Mouse (Mus musculus) thymus, adult 2 months (tissue): ENCODE results near the gene Pdzph1. TPM values are rescaled to one million over a fixed set of nuclear protein-coding genes. Genes with fewer than 3 reads are reported as not detected.

Experiments
- DNase-seq: peaks from one replicate; pipeline ENCODE4 v3.0.0; 2021
- H3K27ac ChIP-seq: fragments of 200-500 bp; 2 replicates; pipeline ENCODE4 v1.5.1; 2012; ENCODE audit warnings: low read length, control low read depth; ENCODE audit not compliant: control insufficient read depth, insufficient read depth
- H3K27me3 ChIP-seq: fragments of 200-500 bp; 2 replicates; pipeline ENCODE4 v1.6.1; 2012; ENCODE audit warnings: mild to moderate bottlenecking, low read length, moderate library complexity, mixed read lengths; ENCODE audit not compliant: control insufficient read depth, insufficient read depth
- H3K36me3 ChIP-seq: fragments of 200-500 bp; 2 replicates; pipeline ENCODE4 v1.6.1; 2012; ENCODE audit warnings: mild to moderate bottlenecking, low read length, moderate library complexity; ENCODE audit not compliant: control insufficient read depth, insufficient read depth
- H3K4me1 ChIP-seq: fragments of 200-500 bp; replicated peaks from 2 replicates; pipeline ENCODE4 v1.6.1; 2012; ENCODE audit warnings: low read length; ENCODE audit not compliant: control insufficient read depth, insufficient read depth
- H3K4me3 ChIP-seq: fragments of 200-500 bp; 2 replicates; pipeline ENCODE4 v1.5.1; 2012; ENCODE audit warnings: mild to moderate bottlenecking, low read length, control low read depth, moderate library complexity; ENCODE audit not compliant: control insufficient read depth, insufficient read depth
- CTCF ChIP-seq: fragments of 200-500 bp; IDR thresholded peaks from 2 replicates; pipeline ENCODE4 v1.5.1; 2012; ENCODE audit warnings: mild to moderate bottlenecking, control low read depth, low read length, moderate library complexity, borderline replicate concordance; ENCODE audit not compliant: control insufficient read depth, poor library complexity, insufficient read depth; ENCODE audit errors: extremely low read depth
- POLR2A ChIP-seq: fragments of 200-500 bp; IDR thresholded peaks from 2 replicates; pipeline ENCODE4 v1.6.1; 2012; ENCODE audit warnings: mild to moderate bottlenecking, low read length, control low read depth, moderate library complexity; ENCODE audit not compliant: control insufficient read depth, poor library complexity, insufficient read depth; ENCODE audit errors: extremely low read depth
- WGBS: fragments of 180-500 bp; shearing (Covaris S2); methylation state at CpG from one replicate; pipeline ENCODE4 v1.1.7; 2018; 5-methylcytosine and 5-hydroxymethylcytosine counted together
- polyA plus RNA-seq: library from polyadenylated mRNA; depleted of rRNA; stranded (reverse); fragments of >200 nt; gene quantifications from 2 replicates; pipeline ENCODE4 v1.2.3, GENCODE M21; 2012

Gene Pdzph1
- polyA plus RNA-seq, 1 experiment, result not detected

GRCm38 (mm10) chr17:59012421-59013090 is 21.4 kb upstream of the Pdzph1 start:
- TF ChIP-seq POLR2A, result no peak
- TF ChIP-seq CTCF, result no peak
- Histone ChIP-seq H3K36me3 (no peaks in the 10 kb centered on the region), H3K27me3 (no peaks in the 10 kb centered on the region), H3K4me3 (peak overlapping the region; percentile 62), H3K4me1 (no peaks in the 10 kb centered on the region), H3K27ac (no peak overlapping the region)
- WGBS, result 9% methylated on average over 15 of the region's 15 CpGs
- DNase-seq, result peak; percentile 2

- no peak overlapping the region for H3K27ac ChIP-seq
- H3K36me3 ChIP-seq, result no peaks in the 10 kb centered on the region
- TF ChIP-seq POLR2A (no peak), CTCF (no peak)
- H3K4me3 ChIP-seq, result no peak overlapping the region
- H3K4me1 ChIP-seq, result no peaks in the 10 kb centered on the region
- WGBS, result 92% methylated on average over 13 of the region's 13 CpGs
- H3K27me3 ChIP-seq, result no peaks in the 10 kb centered on the region
- no peak for DNase-seq
Measured at GRCm38 (mm10) chr17:59011546-59012307, 20.6 kb upstream of the Pdzph1 start.

GRCm38 (mm10) chr17:58973237-58973636 is 17.9 kb downstream of the Pdzph1 start:
- DNase-seq, result no peak
- Histone ChIP-seq H3K27me3 (no peaks in the 10 kb centered on the region), H3K4me3 (no peak overlapping the region), H3K4me1 (no peaks in the 10 kb centered on the region), H3K27ac (no peak overlapping the region), H3K36me3 (no peaks in the 10 kb centered on the region)
- WGBS, result 84% methylated on average over 5 of the region's 5 CpGs
- no peak for TF ChIP-seq POLR2A
- TF ChIP-seq CTCF, result no peak

GRCm38 (mm10) chr17:58959905-58960304 is 31.3 kb downstream of the Pdzph1 start:
- H3K27me3 ChIP-seq, result no peaks in the 10 kb centered on the region
- no peak overlapping the region for H3K4me3 ChIP-seq
- no peak overlapping the region for H3K27ac ChIP-seq
- WGBS, result 31% methylated on average over 3 of the region's 3 CpGs
- H3K4me1 ChIP-seq, result no peaks in the 10 kb centered on the region
- DNase-seq, result peak; percentile 1
- TF ChIP-seq CTCF, result no peak
- TF ChIP-seq POLR2A, result no peak
- H3K36me3 ChIP-seq, result no peaks in the 10 kb centered on the region

GRCm38 (mm10) chr17:58957055-58957454 is 34.1 kb downstream of the Pdzph1 start:
- Histone ChIP-seq H3K27ac (no peak overlapping the region), H3K36me3 (no peaks in the 10 kb centered on the region), H3K27me3 (no peaks in the 10 kb centered on the region), H3K4me1 (no peaks in the 10 kb centered on the region), H3K4me3 (no peak overlapping the region)
- TF ChIP-seq CTCF (no peak), POLR2A (no peak)
- no peak for DNase-seq
- WGBS, result 96% methylated on average over 1 of the region's 1 CpGs

GRCm38 (mm10) chr17:58943015-58943822 is 48.0 kb downstream of the Pdzph1 start:
- DNase-seq, result no peak
- no peak overlapping the region for H3K4me3 ChIP-seq
- whole genome bisulfite sequencing, result 88% methylated on average over 10 of the region's 10 CpGs

More at GRCm38 (mm10) chr17:58943015-58943822, 48.0 kb downstream of the Pdzph1 start:
- Histone ChIP-seq H3K27ac (no peak overlapping the region), H3K27me3 (no peaks in the 10 kb centered on the region), H3K4me1 (no peaks in the 10 kb centered on the region), H3K36me3 (no peaks in the 10 kb centered on the region)
- TF ChIP-seq CTCF (no peak), POLR2A (no peak)
